Mouse (Mus musculus): ENCODE results near the gene Ccdc158.

GRCm38 (mm10) chr5:92675574-92675920 lies 476 bp upstream of the Ccdc158 start:
- TF ChIP-seq CTCF (IDR thresholded peaks at IDR 0.05; ENCODE audit: low read depth) = no peak
- no peak for TF ChIP-seq EP300 (IDR thresholded peaks at IDR 0.05; ENCODE audit: low read depth)

Data from heart, postnatal 0 days (tissue).